Mouse (Mus musculus): ENCODE data around the gene Adamts16. TPM values are rescaled to one million over a fixed set of nuclear protein-coding genes. Genes with fewer than 3 reads are reported as not detected.
"Not testable (repeated sequence)": the region's sequence is repeated elsewhere in the genome, so short reads cannot be mapped to it uniquely, and the experiment has no call there.

The Adamts16 gene
- under 1 TPM in 3 of 4 experiments, not detected in 1; 0.09 to 0.43 (median 0.12) TPM for total RNA-seq (2022)

- no peak for DNase-seq
Observed at GRCm38 (mm10) chr13:70841421-70841904, at the start of gene Adamts16. Adamts16 (minus strand) TSS chr13:70841811.

- no peak for DNase-seq
Observed at GRCm38 (mm10) chr13:70887136-70887535, 45.5 kb upstream of the Adamts16 start.

GRCm38 (mm10) chr13:70885006-70885405 is 43.4 kb upstream of the Adamts16 start:
- no peak for DNase-seq

- DNase-seq, result peak; percentile 5
Observed at GRCm38 (mm10) chr13:70883891-70884890, 42.6 kb upstream of the Adamts16 start.

- DNase-seq, result not testable (repeated sequence)
Observed at GRCm38 (mm10) chr13:70879971-70880370, 38.4 kb upstream of the Adamts16 start.

GRCm38 (mm10) chr13:70877550-70877913 is 35.9 kb upstream of the Adamts16 start:
- no peak for DNase-seq

GRCm38 (mm10) chr13:70876648-70877549 is 35.3 kb upstream of the Adamts16 start:
- no peak for DNase-seq

- no peak for DNase-seq
Observed at GRCm38 (mm10) chr13:70875411-70875949, 33.9 kb upstream of the Adamts16 start.

- no peak for DNase-seq
Observed at GRCm38 (mm10) chr13:70874741-70875140, 33.1 kb upstream of the Adamts16 start.

GRCm38 (mm10) chr13:70873851-70874250 is 32.2 kb upstream of the Adamts16 start:
- DNase-seq, result not testable (repeated sequence)

GRCm38 (mm10) chr13:70871049-70871448 is 29.4 kb upstream of the Adamts16 start:
- DNase-seq, result no peak

- DNase-seq, result no peak
Observed at GRCm38 (mm10) chr13:70866971-70867625, 25.5 kb upstream of the Adamts16 start.

- DNase-seq, result no peak
Observed at GRCm38 (mm10) chr13:70865867-70866266, 24.3 kb upstream of the Adamts16 start.

- DNase-seq, result no peak
Observed at GRCm38 (mm10) chr13:70862162-70862908, 20.7 kb upstream of the Adamts16 start.

GRCm38 (mm10) chr13:70853601-70854000 is 12.0 kb upstream of the Adamts16 start:
- DNase-seq, result no peak

GRCm38 (mm10) chr13:70846933-70847332 is 5.3 kb upstream of the Adamts16 start:
- no peak for DNase-seq

- no peak for DNase-seq
Observed at GRCm38 (mm10) chr13:70845526-70845925, 3.9 kb upstream of the Adamts16 start.

GRCm38 (mm10) chr13:70842126-70842525 is 515 bp upstream of the Adamts16 start:
- DNase-seq, result no peak

- DNase-seq, result peak; percentile 18
Observed at GRCm38 (mm10) chr13:70840161-70840560, 1.4 kb downstream of the Adamts16 start.

- no peak for DNase-seq
Observed at GRCm38 (mm10) chr13:70837571-70837970, 4.0 kb downstream of the Adamts16 start.

GRCm38 (mm10) chr13:70836246-70836645 is 5.4 kb downstream of the Adamts16 start:
- no peak for DNase-seq
